Mouse (Mus musculus) hindbrain, postnatal 0 days (tissue): ENCODE data around the gene Hist1h1a. TPM values are rescaled to one million over a fixed set of nuclear protein-coding genes. Genes with fewer than 3 reads are reported as not detected.
"Not testable (repeated sequence)": the region's sequence is repeated elsewhere in the genome, so short reads cannot be mapped to it uniquely, and the experiment has no call there.

Experiments
- ATAC-seq: fragments of 200-750 bp; cut with Nextera tagmentation; 2 replicates; pipeline ENCODE4 v1.8.0; 2017; ENCODE audit warnings: mild to moderate bottlenecking, moderate TSS enrichment, moderate library complexity
- DNase-seq: peaks from one replicate; pipeline ENCODE4 v3.0.0-alpha.2; 2015; ENCODE audit warnings: low spot score
- H3K27ac ChIP-seq: fragments of 300-500 bp; sonication (generic); 2 replicates; pipeline ENCODE4 v1.5.1; 2014; ENCODE audit warnings: mild to moderate bottlenecking
- H3K27me3 ChIP-seq: fragments of 300-500 bp; sonication (generic); 2 replicates; pipeline ENCODE4 v1.6.1; 2014; ENCODE audit warnings: low read length, mixed read lengths; ENCODE audit not compliant: insufficient read depth
- H3K36me3 ChIP-seq: fragments of 300-500 bp; sonication (generic); 2 replicates; pipeline ENCODE4 v1.6.1; 2014; ENCODE audit warnings: low read length, mixed read lengths; ENCODE audit not compliant: insufficient read depth
- H3K4me1 ChIP-seq: fragments of 300-500 bp; sonication (generic); 2 replicates; pipeline ENCODE4 v1.6.1; 2014; ENCODE audit warnings: antibody characterized with exemption, low read length, mixed read lengths; ENCODE audit not compliant: insufficient read depth
- H3K4me2 ChIP-seq: fragments of 300-500 bp; sonication (generic); 2 replicates; pipeline ENCODE4 v1.6.1; 2014; ENCODE audit warnings: low read depth, mild to moderate bottlenecking, low read length, moderate library complexity, mixed read lengths
- H3K4me3 ChIP-seq: fragments of 300-500 bp; sonication (generic); 2 replicates; pipeline ENCODE4 v1.5.1; 2014; ENCODE audit warnings: low read length
- H3K9ac ChIP-seq: fragments of 300-500 bp; sonication (generic); replicated peaks from 2 replicates; pipeline ENCODE4 v1.6.1; 2014; ENCODE audit warnings: mild to moderate bottlenecking, low read length, moderate library complexity, mixed read lengths
- H3K9me3 ChIP-seq: fragments of 300-500 bp; sonication (generic); 2 replicates; pipeline ENCODE4 v1.6.1; 2016; ENCODE audit warnings: low read length, mixed read lengths
- CTCF ChIP-seq: IDR thresholded peaks from 2 replicates; pipeline ENCODE4 v1.5.1; 2016; ENCODE audit warnings: antibody characterized with exemption, control low read depth, low read depth
- WGBS: fragments of 180-500 bp; shearing (Covaris S2); extraction: QIAGEN DNeasy Blood & Tissue Kit; methylation state at CpG from one replicate; pipeline ENCODE4 v1.1.7; 2014; 5-methylcytosine and 5-hydroxymethylcytosine counted together
- polyA plus RNA-seq: library from polyadenylated mRNA; unstranded; fragments of >200 nt; fragmentation: Nextera tagmentation; extraction: Ambion mirVana; gene quantifications from 2 replicates; pipeline ENCODE4 v1.2.1, GENCODE M21; 2015
- total RNA-seq: library from RNA; depleted of rRNA; stranded (reverse); fragments of >200 nt; gene quantifications from 2 replicates; pipeline ENCODE4 v1.2.3, GENCODE M21; 2014

Gene Hist1h1a
- total and polyA plus RNA-seq, 2 experiments from 2014 or later = 0.61 to 241 TPM

- no peak for DNase-seq
- 91% methylated on average over 5 of the region's 5 CpGs for WGBS
- Histone ChIP-seq H3K27me3 (no peaks in the 10 kb centered on the region), H3K9ac (no peak overlapping the region), H3K9me3 (no peaks in the 10 kb centered on the region), H3K4me1 (peaks cover under 1% of the 10 kb centered on the region; the same call in 1 of the 2 replicates), H3K36me3 (no peaks in the 10 kb centered on the region), H3K27ac (no peak overlapping the region), H3K4me3 (no peak overlapping the region), H3K4me2 (no peak overlapping the region)
- TF ChIP-seq CTCF = no peak
- ATAC-seq = no peak
These were observed 20.3 kb upstream of the Hist1h1a start for GRCm38 (mm10) chr13:23743215-23743614.

DNA sequence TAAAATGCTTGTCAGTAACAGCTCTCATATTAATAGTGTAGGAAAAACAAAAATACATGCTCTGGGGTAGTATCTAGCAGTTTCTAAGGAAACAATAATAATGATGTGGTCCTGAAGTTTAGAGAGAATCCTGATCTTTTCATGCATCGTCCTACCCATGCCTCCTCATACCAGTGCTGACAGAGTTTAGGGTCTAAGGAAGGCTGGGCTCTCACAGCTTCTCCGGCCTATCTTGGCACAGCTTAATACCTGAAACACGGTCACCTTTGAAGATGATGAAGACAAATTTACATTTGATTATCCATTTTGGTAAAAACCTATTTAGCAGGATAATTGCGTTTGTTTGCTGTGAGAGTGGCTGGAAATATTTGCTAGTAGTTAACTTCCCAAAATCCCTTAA is 19.5 kb upstream of the Hist1h1a start:
- Histone ChIP-seq H3K27me3 (no peaks in the 10 kb centered on the region), H3K4me2 (peak overlapping the region; percentile 63; the same call in 1 of the 2 replicates), H3K4me3 (no peak overlapping the region), H3K27ac (no peak overlapping the region), H3K9ac (no peak overlapping the region), H3K4me1 (no peaks in the 10 kb centered on the region; the same call in 1 of the 2 replicates), H3K9me3 (no peaks in the 10 kb centered on the region), H3K36me3 (no peaks in the 10 kb centered on the region)
- no peak for ATAC-seq
- DNase-seq = no peak
- TF ChIP-seq CTCF = no peak
- WGBS = 51% methylated on average over 4 of the region's 4 CpGs

GRCm38 (mm10) chr13:23744421-23745380 is 18.8 kb upstream of the Hist1h1a start:
- no peak for DNase-seq
- Histone ChIP-seq H3K9me3 (no peaks in the 10 kb centered on the region), H3K4me1 (no peaks in the 10 kb centered on the region; the same call in 1 of the 2 replicates), H3K36me3 (no peaks in the 10 kb centered on the region), H3K4me3 (peak overlapping the region; percentile 38), H3K4me2 (peak overlapping the region; percentile 63), H3K9ac (no peak overlapping the region), H3K27me3 (no peaks in the 10 kb centered on the region), H3K27ac (no peak overlapping the region)
- 2% methylated on average over 13 of the region's 36 CpGs for whole genome bisulfite sequencing
- no peak for TF ChIP-seq CTCF
- ATAC-seq = no peak

DNA sequence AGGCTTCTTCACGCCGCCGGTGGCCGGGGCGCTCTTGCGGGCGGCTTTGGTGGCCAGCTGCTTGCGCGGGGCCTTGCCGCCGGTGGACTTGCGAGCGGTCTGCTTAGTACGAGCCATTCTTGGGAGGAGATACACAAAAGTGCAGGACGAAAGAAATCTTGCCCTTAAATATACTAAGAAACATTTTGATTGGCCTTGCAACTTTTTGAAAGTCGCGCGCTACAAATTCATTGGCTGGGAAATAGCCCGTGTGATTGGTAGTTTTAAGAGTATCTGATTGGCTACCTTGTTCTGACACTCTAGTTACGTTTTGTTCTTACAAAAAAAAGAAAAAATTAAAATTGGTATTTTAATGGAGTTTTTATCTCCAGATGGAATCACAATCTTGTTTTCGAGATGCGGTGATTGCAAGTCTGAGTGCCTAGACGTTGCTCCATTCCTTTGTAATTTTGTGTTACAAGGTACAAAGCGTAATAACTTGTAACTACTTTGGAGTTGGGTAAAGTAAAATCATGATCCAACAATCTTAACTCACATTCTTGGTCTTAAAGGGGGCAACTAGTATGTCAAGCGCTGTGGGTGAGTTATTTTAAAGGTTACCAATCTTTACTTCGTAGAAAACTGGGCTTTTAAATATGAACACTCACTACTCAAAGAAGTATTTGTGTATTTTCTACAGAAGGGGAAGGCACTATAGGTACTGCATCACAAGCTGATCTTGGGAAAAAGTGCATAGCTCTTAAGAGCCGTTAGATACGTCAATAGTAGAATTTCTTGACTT is 17.9 kb upstream of the Hist1h1a start, which contains the start of gene Hist1h3c:
Hist1h3c (minus strand) TSS at position 222 of the 781 bp plus-strand sequence.
- no peaks in the 10 kb centered on the region for H3K4me1 ChIP-seq
- ATAC-seq (peak; percentile 69), DNase-seq (peak; percentile 96)
- peak within 1 kb of the TSS; percentile 63 for H3K4me2 ChIP-seq
- H3K36me3 ChIP-seq = no peaks in the 10 kb centered on the region
- under 1% methylated on average over 22 of the region's 28 CpGs for WGBS
- H3K27me3 ChIP-seq = no peaks in the 10 kb centered on the region
- H3K9me3 ChIP-seq = no peaks in the 10 kb centered on the region
- H3K27ac ChIP-seq = peak within 1 kb of the TSS; percentile 96
- H3K9ac ChIP-seq = peak within 1 kb of the TSS; percentile 37; the same call in 1 of the 2 replicates
- no peak for TF ChIP-seq CTCF
- peak within 1 kb of the TSS; percentile 38 for H3K4me3 ChIP-seq

DNA sequence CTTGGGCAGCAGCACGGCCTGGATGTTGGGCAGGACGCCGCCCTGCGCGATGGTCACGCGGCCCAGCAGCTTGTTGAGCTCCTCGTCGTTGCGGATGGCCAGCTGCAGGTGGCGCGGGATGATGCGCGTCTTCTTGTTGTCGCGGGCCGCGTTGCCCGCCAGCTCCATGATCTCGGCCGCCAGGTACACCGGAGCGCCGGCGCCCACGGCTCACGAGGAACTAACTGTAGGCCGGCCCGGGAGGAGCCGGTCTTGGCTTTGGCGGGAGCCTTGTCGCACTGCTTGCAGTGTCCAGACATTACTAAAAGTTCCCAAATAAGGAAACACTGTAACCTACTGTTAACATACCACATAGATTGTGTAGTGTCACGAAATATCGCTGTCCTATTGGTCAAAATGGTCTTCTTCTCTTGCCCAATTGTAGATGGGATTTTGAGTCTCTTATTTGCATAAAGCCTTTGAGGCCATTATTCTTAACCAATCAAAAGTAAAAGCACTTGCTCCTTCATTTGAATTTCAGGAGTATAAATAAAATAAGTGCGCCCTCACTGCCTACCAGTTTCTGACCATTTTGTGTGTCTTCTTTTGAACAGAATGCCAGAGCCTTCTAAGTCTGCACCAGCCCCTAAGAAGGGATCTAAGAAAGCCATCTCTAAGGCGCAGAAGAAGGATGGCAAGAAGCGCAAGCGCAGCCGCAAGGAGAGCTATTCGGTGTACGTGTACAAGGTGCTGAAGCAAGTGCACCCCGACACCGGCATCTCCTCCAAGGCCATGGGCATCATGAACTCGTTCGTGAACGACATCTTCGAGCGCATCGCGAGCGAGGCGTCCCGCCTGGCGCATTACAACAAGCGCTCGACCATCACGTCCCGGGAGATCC is 17.0 kb upstream of the Hist1h1a start, which contains the start of gene Hist1h2bb:
Hist1h2bb (plus strand) TSS at position 534 of the 880 bp plus-strand sequence.
- Histone ChIP-seq H3K27ac (peak within 1 kb of the TSS; percentile 96), H3K4me3 (peak within 1 kb of the TSS; percentile 38), H3K4me2 (peak within 1 kb of the TSS; percentile 63), H3K9ac (peak within 1 kb of the TSS; percentile 37; the same call in 1 of the 2 replicates)
- DNase-seq (peak; percentile 93), ATAC-seq (peak; percentile 95)
- H3K9me3 ChIP-seq, H3K36me3 ChIP-seq, H3K27me3 ChIP-seq, H3K4me1 ChIP-seq: not testable (repeated sequence)
- TF ChIP-seq CTCF = peak; percentile 40
- 2% methylated on average over 37 of the region's 58 CpGs for WGBS
